Mouse (Mus musculus) liver, postnatal 0 days (tissue): ENCODE measurements around the gene Camta1.

Experiments used
- CTCF ChIP-seq: sonication (generic); IDR thresholded peaks from 2 replicates; pipeline ENCODE4 v1.5.1; 2016; ENCODE audit warnings: antibody characterized with exemption, low read depth
- EP300 ChIP-seq: IDR thresholded peaks from 2 replicates; pipeline ENCODE4 v1.6.1; 2016; ENCODE audit warnings: antibody characterized with exemption, low read depth, mild to moderate bottlenecking

DNA sequence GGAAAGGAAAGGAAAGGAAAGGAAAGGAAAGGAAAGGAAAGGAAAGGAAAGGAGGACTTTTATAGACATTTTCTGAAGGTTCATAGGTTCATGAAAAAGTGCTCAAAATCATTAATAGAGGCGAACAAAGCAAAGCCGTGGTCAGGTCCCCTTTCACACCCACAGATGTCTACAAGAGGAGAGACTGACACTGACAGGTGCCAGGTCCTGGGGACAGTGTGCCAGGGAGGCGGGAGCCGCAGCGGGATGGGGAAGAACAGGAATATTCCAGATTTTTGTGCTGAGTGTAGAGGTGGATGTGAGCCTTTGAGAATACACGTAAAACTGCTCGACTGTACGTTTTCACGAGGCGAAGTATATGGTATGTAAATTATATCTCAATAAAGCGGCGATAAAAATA is 33.2 kb upstream of the Camta1 start:
- TF ChIP-seq EP300 (no peak), CTCF (no peak)
